Mouse (Mus musculus) embryo, embryonic 10 days (tissue): Measurements from ENCODE around the gene Hoxa4.

ENCODE experiments used
- DNase-seq: peaks from one replicate; pipeline ENCODE4 v3.0.0-alpha.2; 2015; ENCODE audit warnings: low spot score

Gene Hoxa4

GRCm38 (mm10) chr6:52216691-52217458 lies 25.3 kb upstream of the Hoxa4 start:
- DNase-seq = peak; percentile 56

DNA sequence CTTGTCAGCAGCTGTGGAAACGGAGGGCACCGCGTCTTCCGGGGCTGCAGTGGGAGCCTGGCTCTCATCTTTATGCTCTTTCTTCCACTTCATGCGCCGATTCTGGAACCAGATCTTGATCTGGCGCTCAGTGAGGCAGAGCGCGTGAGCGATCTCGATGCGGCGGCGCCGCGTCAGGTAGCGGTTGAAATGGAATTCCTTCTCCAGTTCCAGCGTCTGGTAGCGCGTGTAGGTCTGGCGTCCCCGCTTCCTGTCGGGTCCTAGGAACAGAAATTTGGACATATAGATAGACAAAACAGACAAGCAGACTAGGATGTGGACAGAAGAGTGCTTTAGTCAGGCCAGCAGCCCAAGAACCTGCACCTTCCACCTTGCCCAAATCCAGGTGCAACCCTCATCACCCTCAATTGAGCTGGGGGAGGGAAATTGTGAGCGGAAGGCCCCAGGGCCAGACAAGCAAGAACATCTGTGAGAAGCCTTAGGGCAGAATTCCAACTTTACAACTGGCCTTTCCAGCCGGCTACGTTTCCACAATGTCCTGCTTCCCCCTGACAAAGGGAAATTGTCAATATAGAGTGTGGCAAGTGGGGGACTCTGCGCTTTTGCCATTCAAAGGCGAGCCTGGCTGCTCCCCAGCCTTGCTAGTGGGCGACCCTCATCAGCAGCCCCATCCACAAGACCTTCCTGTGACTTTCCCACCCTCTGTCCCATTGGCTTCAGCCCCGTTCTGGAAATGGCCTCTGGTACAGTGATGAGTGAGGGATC lies 24.4 kb upstream of the Hoxa4 start:
- DNase-seq = no peak

DNA sequence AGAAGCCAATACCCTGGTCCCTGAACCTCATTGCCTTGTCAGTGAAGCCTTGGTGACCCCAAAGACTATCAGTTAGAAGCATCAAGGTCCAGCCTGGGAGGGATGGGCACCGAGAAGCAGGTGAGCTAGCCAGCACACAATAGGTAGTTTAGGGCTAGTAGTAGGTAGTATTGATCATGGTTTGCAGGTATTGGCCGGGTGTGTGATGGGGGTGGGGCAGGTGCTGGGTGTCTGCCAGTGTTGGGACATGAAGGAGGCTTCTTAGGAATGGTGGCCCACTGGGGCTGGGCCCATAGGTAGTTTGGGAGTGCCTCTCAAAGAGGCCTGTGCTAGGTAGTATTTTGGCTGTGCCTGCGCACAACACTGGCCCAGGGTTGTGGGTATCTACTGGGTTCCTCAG lies 23.5 kb upstream of the Hoxa4 start:
- DNase-seq = no peak

DNA sequence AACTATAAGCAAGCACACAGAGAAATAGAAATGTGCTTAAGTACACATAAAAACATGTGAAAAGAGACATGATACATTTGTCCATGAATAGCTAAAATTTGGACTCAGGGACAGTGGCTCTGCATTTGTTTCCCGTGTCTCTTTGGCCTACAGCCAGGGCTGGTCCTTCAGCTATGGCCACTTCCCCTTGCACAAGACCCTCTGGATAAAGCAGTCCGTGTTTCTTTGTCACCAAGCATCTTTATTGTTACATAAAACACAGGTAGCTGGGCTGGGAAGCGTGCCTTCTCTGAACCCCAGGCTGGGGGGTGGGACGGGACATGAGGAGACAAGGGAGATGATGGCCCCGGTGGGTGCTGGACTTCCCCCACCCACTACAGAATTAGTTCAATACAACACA lies 22.7 kb upstream of the Hoxa4 start:
- no peak for DNase-seq

DNA sequence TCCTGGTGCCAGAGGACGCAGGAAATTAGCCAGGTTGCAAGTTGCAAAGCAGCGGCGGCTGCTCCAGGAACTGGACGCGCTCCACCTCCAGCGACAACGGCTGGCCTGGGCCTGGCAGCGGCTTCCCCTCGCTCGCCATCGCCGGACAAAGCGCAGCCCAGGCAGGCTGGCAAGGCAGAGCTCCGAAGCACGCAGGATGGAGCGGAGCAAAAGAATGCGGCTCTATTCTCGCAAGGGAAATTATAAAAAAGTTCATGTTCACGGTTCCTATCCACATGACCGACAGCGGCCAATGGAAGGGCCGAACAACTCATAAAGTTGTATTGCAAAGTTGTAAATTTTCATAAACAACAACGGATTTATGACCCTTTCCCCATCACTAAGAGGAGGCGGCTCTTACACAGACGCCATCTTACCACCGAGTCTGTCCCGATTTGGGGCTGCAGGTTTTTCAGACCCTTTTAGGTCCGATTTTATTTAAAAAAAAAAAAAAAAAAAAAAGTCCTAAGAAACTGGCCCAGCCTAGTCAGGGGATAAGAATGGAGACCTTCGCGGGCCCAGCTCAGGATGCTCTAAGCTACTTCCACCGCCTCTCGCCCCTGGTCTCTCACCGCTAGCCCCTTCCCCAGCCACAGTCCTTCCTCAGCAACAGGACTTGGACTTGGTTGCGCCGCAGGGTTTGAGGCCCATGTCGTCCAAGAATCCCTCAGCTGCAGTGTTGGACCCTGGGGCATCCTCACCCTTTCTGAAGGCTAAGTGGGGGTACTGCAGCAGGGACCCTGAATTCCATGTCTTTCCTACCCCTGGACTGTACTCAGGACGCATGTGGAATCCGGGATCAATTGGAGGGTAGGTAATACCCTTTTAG lies 21.8 kb upstream of the Hoxa4 start, which contains the start of the genes Hoxa3 and Gm28308:
Hoxa3 (minus strand) TSS at position 218 of the 868 bp plus-strand sequence.
Gm28308 (minus strand) TSS at position 221 of the 868 bp plus-strand sequence.
- DNase-seq = no peak

DNA sequence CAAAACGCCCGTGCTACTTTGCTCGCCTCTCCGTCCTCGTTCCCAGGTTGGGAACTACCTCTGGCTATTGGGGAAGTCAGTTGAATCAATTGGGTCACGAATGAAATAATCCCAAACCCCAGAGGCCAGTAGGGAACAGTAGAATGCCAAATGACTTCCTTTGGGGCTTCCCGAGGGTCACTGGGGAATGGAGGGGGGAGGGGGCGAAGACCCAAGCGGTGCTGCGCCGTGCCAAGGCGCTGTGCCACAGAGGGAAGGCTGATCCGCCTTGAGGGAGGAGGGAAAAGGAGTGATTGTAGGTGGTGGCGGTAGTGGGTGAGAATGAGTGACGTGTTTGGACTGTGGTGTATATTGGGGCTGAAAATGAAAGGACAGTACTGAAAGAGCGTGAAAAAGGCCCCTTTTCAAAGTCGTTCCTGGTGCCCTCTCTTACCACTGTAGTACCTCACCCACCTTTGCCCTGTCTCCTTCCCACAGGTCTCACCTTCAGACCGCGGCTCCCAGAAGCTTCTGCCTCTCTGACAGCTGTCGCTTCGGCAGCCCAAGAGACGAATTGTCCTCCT lies 21.1 kb upstream of the Hoxa4 start:
- no peak for DNase-seq

GRCm38 (mm10) chr6:52211961-52212360 lies 20.4 kb upstream of the Hoxa4 start:
- DNase-seq = no peak

DNA sequence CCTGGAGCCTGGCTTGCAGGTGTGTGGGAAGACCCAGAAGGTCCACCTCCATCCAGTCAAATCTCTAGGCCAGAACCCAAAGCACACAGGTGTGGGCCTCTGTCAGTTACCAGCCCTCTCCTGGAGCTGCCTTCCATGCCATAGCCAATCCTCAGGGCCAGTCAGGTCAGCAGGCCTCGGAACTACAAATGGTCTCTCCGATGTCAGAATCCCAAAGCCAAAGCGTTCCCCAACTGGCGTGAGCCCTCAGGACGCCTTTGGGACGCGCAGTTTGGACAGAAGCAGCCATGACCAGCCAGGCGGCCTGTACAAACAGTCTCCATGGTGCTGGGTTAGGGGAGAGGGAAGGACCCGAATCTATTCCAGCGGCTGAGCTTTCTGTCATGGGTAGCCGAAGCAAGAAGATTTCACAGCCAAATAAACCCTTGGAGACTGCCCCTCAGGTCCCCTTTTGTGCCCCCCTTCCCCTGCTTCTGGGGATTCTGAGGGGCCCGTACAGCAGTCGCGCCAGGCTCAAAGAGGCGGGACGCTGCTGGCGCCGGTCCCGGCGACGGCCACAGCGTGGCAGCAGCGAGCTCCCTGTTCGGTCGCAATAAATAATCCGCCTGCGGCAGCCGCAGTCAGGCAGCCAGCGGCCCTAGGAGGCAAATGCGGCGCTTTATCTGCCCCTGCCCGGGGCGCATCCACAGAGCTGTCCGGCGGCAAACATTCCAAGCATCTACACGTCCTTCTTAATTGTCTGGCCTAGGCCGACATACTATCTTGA lies 19.8 kb upstream of the Hoxa4 start:
- DNase-seq = peak; percentile 87

- no peak for DNase-seq
Measured at GRCm38 (mm10) chr6:52209685-52210046, 18.1 kb upstream of the Hoxa4 start.

DNA sequence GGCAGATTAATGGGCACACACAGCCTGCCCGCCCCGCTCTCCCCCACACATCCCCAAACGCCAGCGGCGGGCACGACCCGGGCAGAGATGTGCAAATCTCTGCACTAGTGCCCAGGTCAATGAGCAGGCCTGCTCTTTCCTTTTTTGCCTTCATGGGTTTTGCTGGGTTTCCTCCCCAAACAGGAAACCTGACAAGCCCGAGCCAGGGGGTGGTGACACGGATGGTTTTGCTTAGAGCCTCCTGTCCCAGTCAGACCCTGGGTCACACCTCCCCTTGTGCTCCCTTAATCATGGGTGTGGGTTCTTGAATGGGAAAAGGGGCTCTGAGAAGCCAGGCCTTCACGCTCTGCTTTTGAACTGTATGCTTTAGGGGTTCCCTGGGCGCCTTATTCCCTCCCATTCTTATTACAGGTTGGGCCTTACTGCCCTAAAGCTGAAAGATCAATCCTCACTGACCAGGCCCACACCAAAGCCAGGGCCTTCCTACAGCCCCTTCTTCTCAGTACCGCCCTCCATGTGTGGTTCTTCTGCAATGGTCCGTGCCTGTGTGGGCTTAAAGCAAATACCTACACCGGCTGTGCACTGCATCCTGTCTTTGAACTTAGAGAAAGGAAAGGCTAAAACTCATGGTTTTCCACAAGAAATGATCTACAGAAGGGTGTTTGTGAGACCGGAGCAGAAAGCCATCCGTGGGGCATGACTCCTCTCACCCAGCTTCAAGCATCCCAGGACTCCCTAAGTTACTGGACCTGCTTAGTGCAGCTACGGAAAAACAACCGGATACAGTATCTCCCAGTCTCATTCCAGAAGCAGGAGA lies 17.5 kb upstream of the Hoxa4 start:
- no peak for DNase-seq

- no peak for DNase-seq
Measured at GRCm38 (mm10) chr6:52208072-52208867, 16.7 kb upstream of the Hoxa4 start, which contains the start of gene Hoxa6. TSS of gene Hoxa6 (minus strand) at chr6:52208722.

- no peak for DNase-seq
Measured at GRCm38 (mm10) chr6:52207684-52207976, 16.1 kb upstream of the Hoxa4 start.

GRCm38 (mm10) chr6:52206882-52207683 lies 15.5 kb upstream of the Hoxa4 start:
- no peak for DNase-seq

GRCm38 (mm10) chr6:52205638-52206621 lies 14.4 kb upstream of the Hoxa4 start:
- DNase-seq = no peak

GRCm38 (mm10) chr6:52205221-52205620 lies 13.7 kb upstream of the Hoxa4 start:
- no peak for DNase-seq

DNA sequence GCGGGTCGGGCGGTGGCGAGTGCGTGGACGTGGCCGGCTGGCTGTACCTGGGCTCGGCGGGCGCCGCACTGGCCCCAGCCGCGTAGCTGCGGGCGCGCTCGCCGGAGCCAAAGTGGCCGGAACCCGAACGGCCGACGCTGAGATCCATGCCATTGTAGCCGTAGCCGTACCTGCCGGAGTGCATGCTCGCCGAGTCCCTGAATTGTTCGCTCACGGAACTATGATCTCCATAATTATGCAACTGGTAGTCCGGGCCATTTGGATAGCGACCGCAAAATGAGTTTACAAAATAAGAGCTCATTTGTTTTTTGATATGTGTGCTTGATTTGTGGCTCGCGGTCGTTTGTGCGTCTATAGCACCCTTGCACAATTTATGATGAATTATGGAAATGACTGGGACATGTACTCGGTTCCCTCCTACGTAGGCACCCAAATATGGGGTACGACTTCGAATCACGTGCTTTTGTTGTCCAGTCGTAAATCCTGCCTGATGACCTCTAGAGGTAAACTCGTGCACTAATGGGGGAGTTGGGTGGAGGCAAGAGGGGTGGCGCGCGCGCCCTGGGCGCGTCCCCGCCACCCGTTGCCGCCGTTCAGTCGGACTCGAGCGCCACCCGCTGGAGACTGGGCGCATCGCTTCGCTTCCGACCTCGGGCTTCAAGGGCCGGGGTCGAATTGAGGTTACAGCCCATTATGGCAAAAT lies 12.6 kb upstream of the Hoxa4 start, which contains the start of gene Hoxa5:
Hoxa5 (minus strand) TSS at position 538 of the 703 bp plus-strand sequence.
- peak; percentile 91 for DNase-seq
